Mouse (Mus musculus): ENCODE data around the gene Strip2. TPM values are rescaled to one million over a fixed set of nuclear protein-coding genes. Genes with fewer than 3 reads are reported as not detected.
A peak's percentile ranks its signal among the peaks of the same experiment; 100 is the strongest.

The Strip2 gene
- polyA plus RNA-seq, 1 experiment from 2014 or later = 0.59 TPM

DNA sequence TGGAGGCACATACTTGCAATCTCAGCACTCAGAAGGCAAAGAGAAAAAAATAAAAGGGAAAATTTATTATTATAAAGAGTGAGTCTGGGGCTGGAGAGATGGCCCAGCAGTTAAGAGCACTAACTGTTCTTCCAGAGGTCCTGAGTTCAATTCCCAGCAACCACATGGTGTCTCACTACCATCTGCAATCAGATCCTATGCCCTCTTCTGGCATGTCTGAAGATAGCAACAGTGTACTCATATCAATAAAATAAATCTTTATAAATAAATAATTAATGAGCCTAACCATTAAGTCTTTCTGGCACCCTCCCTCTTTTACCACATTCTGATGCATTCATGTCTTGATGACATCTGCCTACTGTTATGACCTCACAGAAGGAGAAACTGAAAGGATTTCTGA is 65.0 kb downstream of the Strip2 start:
- no peak for ATAC-seq (ENCODE audit: low FRiP score)
- no peak overlapping the region for H3K9ac ChIP-seq
- H3K4me3 ChIP-seq (replicated peaks) = no peak overlapping the region
- no peaks in the 10 kb centered on the region for H3K9me3 ChIP-seq
- peaks cover 9% of the 10 kb centered on the region for H3K4me1 ChIP-seq
- H3K4me2 ChIP-seq = no peak overlapping the region
- no peaks in the 10 kb centered on the region for H3K36me3 ChIP-seq (replicated peaks)
- no peak overlapping the region for H3K27ac ChIP-seq
- peaks cover 13% of the 10 kb centered on the region for H3K27me3 ChIP-seq

- under 1% methylated on average over 37 of the region's 37 CpGs for WGBS
Observed at GRCm38 (mm10) chr6:29985058-29985498, 68.3 kb downstream of the Strip2 start.

DNA sequence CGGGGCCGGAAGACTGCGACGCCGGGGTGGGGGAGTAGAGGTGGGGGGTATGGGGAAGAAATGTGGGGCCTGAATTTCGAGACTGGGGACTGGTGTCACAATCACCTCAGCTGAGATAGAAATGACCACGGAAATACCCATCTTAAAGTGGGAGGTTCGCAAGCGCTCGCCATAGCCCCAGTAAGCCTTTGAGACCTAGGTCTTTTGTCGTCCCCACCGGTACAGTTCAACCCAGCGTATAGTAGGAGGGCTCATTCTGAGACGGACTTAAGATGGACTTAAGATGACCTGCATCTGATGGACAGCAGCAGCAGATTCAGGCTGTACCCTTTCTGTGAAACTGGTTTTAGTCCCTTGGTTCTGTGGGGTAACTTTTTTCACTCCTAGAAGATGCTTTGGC is 68.7 kb downstream of the Strip2 start:
- Histone ChIP-seq H3K9me3 (no peaks in the 10 kb centered on the region), H3K4me2 (peak overlapping the region; percentile 87), H3K27me3 (peaks cover 18% of the 10 kb centered on the region), H3K9ac (peak overlapping the region; percentile 57), H3K27ac (no peak overlapping the region), H3K4me1 (peaks cover 9% of the 10 kb centered on the region), H3K36me3 (replicated peaks) (no peaks in the 10 kb centered on the region), H3K4me3 (replicated peaks) (peak overlapping the region; percentile 56)
- no peak for ATAC-seq (ENCODE audit: low FRiP score)
- under 1% methylated on average over 14 of the region's 14 CpGs for WGBS

More at GRCm38 (mm10) chr6:29985058-29985498, 68.3 kb downstream of the Strip2 start:
- Histone ChIP-seq H3K27me3 (peaks cover 18% of the 10 kb centered on the region), H3K4me2 (peak overlapping the region; percentile 87), H3K4me3 (replicated peaks) (peak overlapping the region; percentile 56), H3K4me1 (peaks cover 9% of the 10 kb centered on the region), H3K9ac (peak overlapping the region; percentile 57), H3K27ac (no peak overlapping the region), H3K9me3 (no peaks in the 10 kb centered on the region), H3K36me3 (replicated peaks) (no peaks in the 10 kb centered on the region)
- peak; percentile 74 for ATAC-seq (ENCODE audit: low FRiP score)

GRCm38 (mm10) chr6:29985986-29986385 is 69.2 kb downstream of the Strip2 start:
- no peak for ATAC-seq (ENCODE audit: low FRiP score)
- H3K9me3 ChIP-seq = no peaks in the 10 kb centered on the region
- WGBS = 56% methylated on average over 6 of the region's 6 CpGs
- peaks cover 9% of the 10 kb centered on the region for H3K4me1 ChIP-seq
- H3K4me3 ChIP-seq (replicated peaks) = peak overlapping the region; percentile 56; the same call in 1 of the 2 replicates
- H3K4me2 ChIP-seq = peak overlapping the region; percentile 87
- peaks cover 18% of the 10 kb centered on the region for H3K27me3 ChIP-seq
- H3K27ac ChIP-seq = no peak overlapping the region
- H3K36me3 ChIP-seq (replicated peaks) = no peaks in the 10 kb centered on the region
- no peak overlapping the region; the same call in 1 of the 2 replicates for H3K9ac ChIP-seq

GRCm38 (mm10) chr6:29987246-29987645 is 70.4 kb downstream of the Strip2 start:
- H3K4me3 ChIP-seq (replicated peaks) = no peak overlapping the region
- H3K27me3 ChIP-seq = peaks cover 18% of the 10 kb centered on the region
- H3K9ac ChIP-seq = no peak overlapping the region
- no peak overlapping the region for H3K27ac ChIP-seq
- peaks cover 9% of the 10 kb centered on the region for H3K4me1 ChIP-seq
- WGBS = 67% methylated on average over 3 of the region's 3 CpGs
- no peak overlapping the region for H3K4me2 ChIP-seq
- H3K36me3 ChIP-seq (replicated peaks) = no peaks in the 10 kb centered on the region
- ATAC-seq (ENCODE audit: low FRiP score) = no peak
- no peaks in the 10 kb centered on the region for H3K9me3 ChIP-seq

DNA sequence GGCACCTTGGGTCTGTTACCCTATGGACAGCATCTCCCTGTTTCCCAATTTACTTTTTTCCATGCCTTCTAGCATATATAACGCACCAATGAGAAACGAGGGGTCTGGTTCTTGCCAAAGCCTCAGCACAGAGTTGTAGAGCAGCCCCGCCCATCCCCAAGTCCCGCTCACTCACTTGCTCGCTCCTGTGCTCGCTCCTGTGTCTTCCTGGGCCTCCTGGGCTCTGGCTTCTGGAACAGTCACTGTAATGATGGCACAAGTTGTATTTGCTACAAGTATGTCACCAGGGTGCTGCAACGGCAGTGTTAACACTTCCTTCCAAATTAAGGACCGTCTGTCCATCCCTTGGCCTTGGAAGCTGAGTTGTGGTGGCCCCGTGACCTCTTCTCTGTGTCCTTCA is 81.3 kb downstream of the Strip2 start:
- WGBS = 78% methylated on average over 9 of the region's 9 CpGs
- no peak for ATAC-seq (ENCODE audit: low FRiP score)
- Histone ChIP-seq H3K4me1 (no peaks in the 10 kb centered on the region), H3K9me3 (no peaks in the 10 kb centered on the region), H3K9ac (no peak overlapping the region), H3K4me2 (no peak overlapping the region), H3K27ac (no peak overlapping the region), H3K4me3 (replicated peaks) (no peak overlapping the region), H3K36me3 (replicated peaks) (no peaks in the 10 kb centered on the region), H3K27me3 (no peaks in the 10 kb centered on the region)

DNA sequence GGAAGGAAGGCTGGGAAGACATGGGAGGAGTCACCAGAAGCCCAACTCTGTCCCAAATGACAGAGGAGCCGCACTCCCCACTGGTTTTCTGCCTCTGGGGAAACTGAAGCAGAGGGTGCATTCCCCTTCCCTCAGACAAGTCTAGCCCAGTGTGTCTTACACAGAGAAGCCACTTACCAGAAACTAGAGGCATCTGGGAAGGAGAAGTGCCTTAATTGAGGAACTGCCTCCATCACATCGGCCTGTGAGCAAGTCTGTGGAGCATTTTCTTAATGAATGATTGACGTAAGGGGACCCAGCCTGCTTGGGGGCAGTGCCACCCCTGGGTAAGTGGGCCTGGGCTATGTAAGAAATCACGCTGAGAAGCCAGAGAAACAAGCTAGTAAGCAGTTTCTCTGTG is 82.0 kb downstream of the Strip2 start:
- Histone ChIP-seq H3K4me1 (no peaks in the 10 kb centered on the region), H3K36me3 (replicated peaks) (no peaks in the 10 kb centered on the region), H3K4me2 (no peak overlapping the region), H3K4me3 (replicated peaks) (no peak overlapping the region), H3K27ac (no peak overlapping the region), H3K27me3 (no peaks in the 10 kb centered on the region), H3K9ac (no peak overlapping the region), H3K9me3 (no peaks in the 10 kb centered on the region)
- no peak for ATAC-seq (ENCODE audit: low FRiP score)
- WGBS = 68% methylated on average over 4 of the region's 4 CpGs

DNA sequence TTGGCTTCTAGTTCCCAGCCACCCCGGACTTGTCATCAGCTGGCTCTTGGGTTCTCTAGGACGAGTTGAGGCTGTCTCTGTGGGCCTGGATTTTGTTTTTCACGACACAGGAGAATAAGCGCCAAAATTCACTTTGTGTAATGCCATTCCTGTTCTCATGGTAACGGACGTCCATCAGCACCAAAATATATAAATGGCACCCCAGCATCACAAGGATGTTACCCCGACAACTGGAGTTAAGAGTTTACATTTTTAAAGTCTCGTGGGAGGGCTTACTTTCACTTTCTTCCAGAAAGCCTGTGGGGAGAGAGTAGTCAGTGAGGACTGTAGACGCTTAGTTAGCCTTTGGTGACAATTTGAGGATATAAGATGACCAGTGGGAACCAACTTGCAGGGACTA is 85.8 kb downstream of the Strip2 start:
- ATAC-seq (ENCODE audit: low FRiP score) = no peak
- Histone ChIP-seq H3K27ac (no peak overlapping the region), H3K36me3 (replicated peaks) (no peaks in the 10 kb centered on the region), H3K4me1 (no peaks in the 10 kb centered on the region), H3K9me3 (no peaks in the 10 kb centered on the region), H3K4me3 (replicated peaks) (no peak overlapping the region), H3K4me2 (no peak overlapping the region), H3K27me3 (no peaks in the 10 kb centered on the region), H3K9ac (no peak overlapping the region)
- WGBS = 80% methylated on average over 9 of the region's 9 CpGs

DNA sequence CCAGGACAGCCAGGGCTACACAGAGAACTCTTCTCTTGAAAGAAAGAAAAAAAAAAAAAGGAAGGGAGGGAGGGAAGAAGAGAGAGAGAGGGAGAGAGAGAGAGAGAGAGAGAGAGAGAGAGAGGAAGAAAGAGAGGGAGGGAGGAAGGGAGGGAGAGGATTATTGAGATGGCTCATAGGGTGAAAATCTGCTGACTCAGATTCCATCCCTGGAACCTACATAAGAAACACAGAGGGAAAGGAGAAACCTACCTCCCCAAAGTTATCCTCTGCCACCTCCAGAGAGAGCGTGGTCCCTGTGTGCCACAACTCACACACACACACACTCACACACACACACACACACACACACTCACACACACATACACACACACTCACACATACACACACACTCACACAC is 89.0 kb downstream of the Strip2 start:
- ATAC-seq (ENCODE audit: low FRiP score) = no peak
- Histone ChIP-seq H3K4me3 (replicated peaks) (no peak overlapping the region), H3K36me3 (replicated peaks) (no peaks in the 10 kb centered on the region), H3K27me3 (no peaks in the 10 kb centered on the region), H3K9me3 (no peaks in the 10 kb centered on the region), H3K4me2 (no peak overlapping the region), H3K27ac (no peak overlapping the region), H3K4me1 (no peaks in the 10 kb centered on the region), H3K9ac (no peak overlapping the region)
- 85% methylated on average over 1 of the region's 1 CpGs for WGBS

GRCm38 (mm10) chr6:30009204-30009603 is 92.4 kb downstream of the Strip2 start:
- WGBS = 82% methylated on average over 7 of the region's 7 CpGs
- no peak for ATAC-seq (ENCODE audit: low FRiP score)

More at GRCm38 (mm10) chr6:30009204-30009603, 92.4 kb downstream of the Strip2 start:
- H3K27ac ChIP-seq = no peak overlapping the region
- H3K4me2 ChIP-seq = no peak overlapping the region
- no peaks in the 10 kb centered on the region for H3K9me3 ChIP-seq
- H3K36me3 ChIP-seq (replicated peaks) = no peaks in the 10 kb centered on the region
- H3K4me1 ChIP-seq = no peaks in the 10 kb centered on the region
- H3K27me3 ChIP-seq = no peaks in the 10 kb centered on the region
- H3K9ac ChIP-seq = no peak overlapping the region
- H3K4me3 ChIP-seq (replicated peaks) = no peak overlapping the region

Small RNAs within 50 kb of the gene (microRNA-seq; reads per million reads assigned to microRNA genes)
- not detected for gene Gm23049

Other genes starting within 250 kb of the Strip2 start
- gene Tspan33, start 222.8 kb upstream of the Strip2 start, polyA plus RNA-seq (2016; fragmentation: Nextera tagmentation; extraction: Ambion mirVana) = 8.6 and 9.2 TPM in 2 replicates
- 45.1 and 48.4 TPM in 2 replicates for gene Smo, start 181.5 kb upstream of the Strip2 start, polyA plus RNA-seq (2016; fragmentation: Nextera tagmentation; extraction: Ambion mirVana)
- 14.7 and 18.6 TPM in 2 replicates for gene Ahcyl2, start 149.0 kb upstream of the Strip2 start, polyA plus RNA-seq (2016; fragmentation: Nextera tagmentation; extraction: Ambion mirVana)
- gene Nrf1, start 131.0 kb downstream of the Strip2 start, polyA plus RNA-seq (2016; fragmentation: Nextera tagmentation; extraction: Ambion mirVana) = 82.4 and 83.4 TPM in 2 replicates